Mouse (Mus musculus): ENCODE results near the gene Got2. TPM values are rescaled to one million over a fixed set of nuclear protein-coding genes. Genes with fewer than 3 reads are reported as not detected.

Got2 gene
- 118 and 151 TPM in 2 replicates for polyA plus RNA-seq (2021; fragmentation: Nextera tagmentation)
- long read RNA-seq, experiment 1, transcript Got2-201 (10 exons, 2,530 nt), result major isoform, 1,177 of 1,336 reads
- long read RNA-seq, experiment 1, partial matches to known transcripts, result 118 of 1,336 reads
- long read RNA-seq, experiment 1, other reads (novel, unspliced or antisense), result 40 of 1,336 reads
- long read RNA-seq, experiment 2, transcript Got2-201 (10 exons, 2,530 nt), result major isoform, 166 of 262 reads
- long read RNA-seq, experiment 2, partial matches to known transcripts, result 88 of 262 reads
- long read RNA-seq, experiment 2, other reads (novel, unspliced or antisense), result 8 of 262 reads

GRCm38 (mm10) chr8:95888285-95889136 is at the start of gene Got2:
Got2 (minus strand) TSS chr8:95888547.

GRCm38 (mm10) chr8:95853102-95853843 is 35.1 kb downstream of the Got2 start, which contains the start of gene Slc38a7:
Slc38a7 (minus strand) TSS chr8:95853539.

GRCm38 (mm10) chr8:95825162-95825561 is 63.2 kb downstream of the Got2 start, which contains the start of gene Sap18b:
Sap18b (plus strand) TSS chr8:95825346.

Other genes with a start within 250 kb of the Got2 start
- 955 and 1,153 TPM in 2 replicates for gene Ndrg4, start 211.6 kb downstream of the Got2 start, polyA plus RNA-seq (2021; fragmentation: Nextera tagmentation)
- 8.1 and 12.1 TPM in 2 replicates for gene Setd6, start 172.7 kb downstream of the Got2 start, polyA plus RNA-seq (2021; fragmentation: Nextera tagmentation)
- 8.8 and 13.5 TPM in 2 replicates for gene Cnot1, start 81.1 kb downstream of the Got2 start, polyA plus RNA-seq (2021; fragmentation: Nextera tagmentation)
- gene Sap18b, start 63.2 kb downstream of the Got2 start, polyA plus RNA-seq (2021; fragmentation: Nextera tagmentation), result 224 and 267 TPM in 2 replicates
- 15.4 and 16.2 TPM in 2 replicates for gene Slc38a7, start 35.0 kb downstream of the Got2 start, polyA plus RNA-seq (2021; fragmentation: Nextera tagmentation)